Mouse (Mus musculus) testis, adult 2 months (tissue): ENCODE results near the gene Cmya5. TPM values are rescaled to one million over a fixed set of nuclear protein-coding genes. Genes with fewer than 3 reads are reported as not detected.

Source experiments
- H3K27ac ChIP-seq: fragments of 200-500 bp; 2 replicates; pipeline ENCODE4 v1.5.1; 2012; ENCODE audit warnings: low read depth, low read length; ENCODE audit not compliant: control insufficient read depth, insufficient read depth
- H3K27me3 ChIP-seq: fragments of 200-500 bp; 2 replicates; pipeline ENCODE4 v1.6.1; 2012; ENCODE audit warnings: mild to moderate bottlenecking, low read length, moderate library complexity; ENCODE audit not compliant: control insufficient read depth, insufficient read depth
- H3K36me3 ChIP-seq: fragments of 200-500 bp; 2 replicates; pipeline ENCODE4 v1.6.1; 2012; ENCODE audit warnings: mild to moderate bottlenecking, low read length; ENCODE audit not compliant: control insufficient read depth, insufficient read depth
- H3K4me1 ChIP-seq: fragments of 200-500 bp; 2 replicates; pipeline ENCODE4 v1.6.1; 2012; ENCODE audit warnings: low read length; ENCODE audit not compliant: control insufficient read depth, insufficient read depth
- H3K4me3 ChIP-seq: fragments of 200-500 bp; 2 replicates; pipeline ENCODE4 v1.5.1; 2012; ENCODE audit warnings: low read depth, mild to moderate bottlenecking, low read length, moderate library complexity, mixed read lengths; ENCODE audit not compliant: control insufficient read depth
- CTCF ChIP-seq: fragments of 200-500 bp; IDR thresholded peaks from 2 replicates; pipeline ENCODE4 v1.5.1; 2012; ENCODE audit warnings: low read depth, mild to moderate bottlenecking, inconsistent platforms, low read length, moderate library complexity; ENCODE audit not compliant: control insufficient read depth, insufficient read depth, insufficient replicate concordance
- POLR2A ChIP-seq: fragments of 200-500 bp; IDR thresholded peaks from 2 replicates; pipeline ENCODE4 v1.6.1; 2012; ENCODE audit warnings: low read depth, mild to moderate bottlenecking, inconsistent platforms, low read length, moderate library complexity; ENCODE audit not compliant: control insufficient read depth
- polyA plus RNA-seq: library from polyadenylated mRNA; depleted of rRNA; stranded (reverse); fragments of >200 nt; gene quantifications from 2 replicates; pipeline ENCODE4 v1.2.3, GENCODE M21; 2012

Gene Cmya5
- polyA plus RNA-seq, 1 experiment: 0.02 TPM

DNA sequence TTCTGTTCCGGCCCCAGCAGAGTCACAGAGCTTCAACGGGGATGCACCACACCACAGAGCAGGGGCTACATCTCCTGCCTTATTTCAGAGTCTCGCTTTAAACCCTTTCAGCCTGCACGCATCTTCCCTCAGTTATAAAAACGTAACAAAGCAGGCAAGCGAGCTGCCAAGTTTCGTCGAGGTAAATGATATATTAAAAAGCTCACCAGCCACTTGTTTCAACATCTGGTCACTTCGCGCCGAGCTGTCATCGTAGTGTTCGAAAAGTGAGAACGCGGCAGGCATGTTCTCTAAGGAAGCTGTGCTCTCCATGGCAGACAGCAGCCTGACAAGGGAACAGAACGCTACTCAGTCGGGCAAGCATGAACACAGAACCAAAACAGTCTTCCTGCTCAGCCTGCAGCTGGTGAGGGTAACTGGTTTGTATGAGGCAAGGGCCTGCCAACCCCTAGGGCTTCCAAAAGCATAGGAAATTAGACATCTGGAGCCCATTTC lies 70.3 kb downstream of the Cmya5 start:
- TF ChIP-seq CTCF: no peak
- TF ChIP-seq POLR2A: no peak
- Histone ChIP-seq H3K4me3 (no peak overlapping the region), H3K4me1 (no peaks in the 10 kb centered on the region; the same call in 1 of the 2 replicates), H3K27me3 (no peaks in the 10 kb centered on the region), H3K27ac (no peak overlapping the region), H3K36me3 (no peaks in the 10 kb centered on the region)

- Histone ChIP-seq H3K4me1 (no peaks in the 10 kb centered on the region; the same call in 1 of the 2 replicates), H3K36me3 (no peaks in the 10 kb centered on the region), H3K4me3 (no peak overlapping the region), H3K27me3 (no peaks in the 10 kb centered on the region), H3K27ac (no peak overlapping the region)
- TF ChIP-seq CTCF: no peak
- TF ChIP-seq POLR2A: no peak
Measured at GRCm38 (mm10) chr13:93073595-93073994, 70.9 kb downstream of the Cmya5 start.

DNA sequence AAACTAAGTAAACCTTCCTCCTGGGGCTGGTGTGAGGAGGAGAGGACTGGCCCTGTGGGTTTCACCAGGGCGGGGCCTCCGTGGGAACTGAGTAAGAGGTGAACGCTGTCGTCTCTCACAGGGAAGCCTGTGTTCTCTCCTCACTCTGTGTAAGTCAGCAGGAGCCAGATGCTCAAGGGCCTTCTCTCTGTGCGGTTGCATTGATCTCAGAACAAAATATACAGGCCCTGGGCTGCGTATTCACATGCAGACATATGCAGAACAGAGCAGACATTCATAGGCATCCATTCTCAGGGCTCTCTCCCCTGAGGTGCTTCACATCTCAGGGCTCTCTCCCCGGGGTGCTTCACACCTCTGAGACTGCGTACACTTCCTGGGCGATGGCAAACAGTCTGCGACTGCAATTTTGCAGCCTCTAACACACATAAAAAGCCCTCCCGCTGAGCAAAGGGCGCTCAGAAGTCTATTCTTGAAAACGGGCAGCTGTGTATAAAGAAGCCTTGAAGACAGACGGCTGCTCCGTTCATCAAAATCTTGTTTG lies 71.6 kb downstream of the Cmya5 start:
- Histone ChIP-seq H3K36me3 (no peaks in the 10 kb centered on the region), H3K27me3 (no peaks in the 10 kb centered on the region), H3K4me1 (no peaks in the 10 kb centered on the region; the same call in 1 of the 2 replicates), H3K4me3 (no peak overlapping the region), H3K27ac (no peak overlapping the region)
- TF ChIP-seq POLR2A: no peak

DNA sequence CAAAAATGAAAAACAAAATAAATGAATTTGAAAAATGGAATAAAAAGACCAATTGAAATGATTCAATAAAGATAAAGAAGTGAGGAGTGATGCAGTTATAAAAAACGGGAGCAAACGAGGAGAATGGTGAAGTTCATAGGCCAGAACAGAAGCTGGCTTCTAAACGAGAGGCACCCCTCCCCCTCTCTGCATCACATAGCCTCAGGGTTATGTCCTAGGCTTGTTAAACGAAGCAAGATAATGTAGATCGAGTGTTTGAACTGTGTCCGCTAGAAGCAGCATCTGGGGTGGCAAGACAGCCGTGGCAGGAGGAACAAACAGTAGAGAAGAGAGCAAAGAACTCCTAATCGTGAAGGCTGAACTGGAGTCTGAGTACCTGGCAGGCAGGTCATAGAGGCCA lies 74.1 kb downstream of the Cmya5 start:
- H3K27ac ChIP-seq: no peak overlapping the region

DNA sequence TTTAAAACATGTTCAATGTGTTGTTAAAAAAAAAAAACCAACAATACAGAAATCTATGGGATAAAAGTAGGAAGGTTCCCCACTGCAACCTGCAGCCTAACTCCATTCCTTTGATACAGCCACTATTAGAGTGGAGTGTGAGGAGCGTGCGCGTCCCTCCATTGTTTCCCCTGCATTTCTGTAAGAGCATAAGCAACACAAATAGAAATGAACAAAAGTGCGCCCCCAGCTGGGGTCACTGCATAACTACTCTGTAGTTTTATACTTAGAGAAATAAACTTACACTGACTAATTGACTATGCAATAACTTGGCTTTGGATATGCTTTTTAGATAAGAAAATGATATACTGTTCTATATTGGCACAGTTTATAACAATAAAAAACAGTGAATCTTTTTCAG lies 75.0 kb downstream of the Cmya5 start:
- TF ChIP-seq CTCF (no peak), POLR2A (no peak)
- Histone ChIP-seq H3K36me3 (no peaks in the 10 kb centered on the region), H3K4me3 (no peak overlapping the region), H3K4me1 (no peaks in the 10 kb centered on the region; the same call in 1 of the 2 replicates), H3K27me3 (no peaks in the 10 kb centered on the region), H3K27ac (no peak overlapping the region)

More for the DNA sequence above, 74.1 kb downstream of the Cmya5 start:
- TF ChIP-seq CTCF (no peak), POLR2A (no peak)
- Histone ChIP-seq H3K4me3 (no peak overlapping the region), H3K4me1 (no peaks in the 10 kb centered on the region; the same call in 1 of the 2 replicates), H3K27me3 (no peaks in the 10 kb centered on the region), H3K36me3 (no peaks in the 10 kb centered on the region)

GRCm38 (mm10) chr13:93068353-93068752 lies 76.2 kb downstream of the Cmya5 start:
- no peak for TF ChIP-seq POLR2A
- TF ChIP-seq CTCF: no peak
- no peaks in the 10 kb centered on the region; the same call in 1 of the 2 replicates for H3K4me1 ChIP-seq
- H3K4me3 ChIP-seq: no peak overlapping the region
- no peaks in the 10 kb centered on the region for H3K27me3 ChIP-seq
- H3K27ac ChIP-seq: no peak overlapping the region
- H3K36me3 ChIP-seq: no peaks in the 10 kb centered on the region

- Histone ChIP-seq H3K36me3 (no peaks in the 10 kb centered on the region), H3K27me3 (no peaks in the 10 kb centered on the region), H3K4me3 (no peak overlapping the region), H3K4me1 (no peaks in the 10 kb centered on the region), H3K27ac (no peak overlapping the region)
- TF ChIP-seq POLR2A (no peak), CTCF (no peak)
Measured at GRCm38 (mm10) chr13:93062860-93063636, 81.5 kb downstream of the Cmya5 start.
